Mouse (Mus musculus): ENCODE measurements around the gene Tmub2.

The Tmub2 gene

DNA sequence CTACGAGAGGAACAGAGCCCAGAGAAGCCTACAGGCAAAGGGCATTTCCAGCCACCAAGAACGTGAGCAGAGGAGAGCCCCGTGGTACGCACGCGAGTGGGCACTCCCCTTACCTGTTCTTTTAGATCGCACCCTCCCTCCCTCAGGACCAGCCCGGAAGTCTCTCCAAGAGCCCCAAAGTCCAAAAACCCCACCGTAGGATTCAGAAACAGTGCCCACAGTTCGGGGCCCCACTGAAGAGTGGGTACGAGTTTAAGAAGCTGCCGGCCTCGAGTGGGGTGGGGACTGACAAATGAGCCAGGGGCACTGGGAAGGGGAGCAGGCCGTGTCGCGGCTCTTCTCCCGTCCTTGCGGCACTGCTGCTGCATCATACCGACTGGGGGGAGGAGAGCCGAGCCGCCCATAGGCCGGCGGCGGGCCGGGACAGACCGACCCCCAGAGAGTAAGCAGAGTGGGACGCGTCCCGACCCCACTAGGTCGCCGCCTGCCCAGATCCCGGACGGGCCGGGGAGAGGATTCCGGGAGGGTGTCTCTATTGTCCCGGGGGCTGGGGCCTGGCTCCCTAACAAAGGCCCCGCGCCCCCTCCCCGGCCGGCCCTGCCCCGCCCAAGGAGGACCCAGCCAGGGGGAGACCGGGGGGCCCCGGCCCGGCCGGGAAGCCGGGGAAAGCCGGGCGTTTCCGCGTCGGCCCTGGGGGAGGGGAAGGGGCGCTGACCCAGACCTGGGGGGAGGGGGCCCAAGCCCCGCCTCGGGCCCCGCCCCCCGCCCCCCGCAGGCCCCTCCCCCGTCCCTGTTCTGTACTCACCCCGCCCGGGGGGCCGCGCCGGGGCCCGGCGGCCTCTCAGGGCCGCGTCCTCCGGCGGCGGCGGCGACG, 11.1 kb downstream of the Tmub2 start:
- in situ Hi-C loops (cut with MboI; ENCODE audit: low pct_unique_long_range_greater_than_20kb in 1 of 2, low sequenced_read_pairs in 2 of 2, unreplicated experiment in 1 of 2): loop anchor here (5.0 to 10.0 kb wide), 2 partner anchors 136 to 139 kb away; partner anchors contain the start of gene Grn (in 2 of the 2)

DNA sequence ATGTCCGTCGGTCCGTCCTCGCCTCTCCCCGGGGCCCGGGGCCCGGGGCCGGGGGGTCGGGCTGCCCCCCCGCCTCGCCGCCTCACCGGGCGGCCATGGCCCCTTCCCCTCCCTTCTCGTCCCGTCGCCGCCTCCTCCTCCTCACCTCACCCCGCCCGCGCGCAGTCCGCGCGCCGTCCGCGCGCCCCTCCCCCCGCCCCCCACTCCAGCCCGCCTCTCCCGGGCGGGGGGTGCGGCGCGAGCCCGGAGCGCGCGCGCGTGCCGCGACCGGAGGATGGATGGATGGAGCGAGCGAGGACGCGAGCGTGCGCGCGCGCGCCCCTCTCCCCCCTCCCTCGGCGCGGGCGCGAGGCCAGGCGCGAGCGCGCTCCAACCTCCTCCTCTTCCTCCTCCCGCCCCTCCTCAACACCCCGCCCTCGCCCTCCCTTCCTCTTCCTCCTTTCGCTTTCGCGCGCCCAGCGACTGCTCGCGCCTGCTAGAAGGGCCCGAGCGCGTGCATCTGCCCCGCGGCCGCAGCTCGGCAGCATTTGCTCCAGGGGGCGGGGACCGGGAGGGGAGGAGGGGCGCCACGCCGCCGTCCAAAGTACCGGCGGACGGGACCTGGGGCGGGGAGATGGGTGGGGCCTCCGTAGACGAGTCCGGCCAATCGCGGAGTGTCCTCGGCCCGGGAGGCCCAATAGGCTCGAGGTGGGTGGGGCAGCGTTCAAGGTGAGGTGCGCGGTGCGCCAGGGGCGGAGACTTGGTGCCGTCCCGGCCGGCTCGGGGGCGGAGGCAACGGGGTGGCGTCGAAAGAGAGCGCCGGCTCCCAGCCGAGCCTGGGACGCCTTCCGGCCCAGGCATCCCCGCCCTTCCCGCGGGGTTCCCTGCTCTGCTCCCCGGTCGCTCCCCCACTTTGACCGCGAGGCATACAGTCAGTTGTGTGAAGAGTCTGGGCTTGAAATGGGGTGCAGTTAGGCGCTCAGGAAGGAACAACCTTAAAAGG, 12.1 kb downstream of the Tmub2 start, which contains the start of gene Atxn7l3:
TSS of gene Atxn7l3 (minus strand) at position 141 of the 982 bp plus-strand sequence.
- in situ Hi-C loops (cut with MboI; ENCODE audit: low pct_unique_long_range_greater_than_20kb in 1 of 2, low sequenced_read_pairs in 2 of 2, unreplicated experiment in 1 of 2): loop anchor here (5.0 to 10.0 kb wide), 2 partner anchors 136 to 138 kb away; partner anchors contain the start of gene Grn (in 2 of the 2)

DNA sequence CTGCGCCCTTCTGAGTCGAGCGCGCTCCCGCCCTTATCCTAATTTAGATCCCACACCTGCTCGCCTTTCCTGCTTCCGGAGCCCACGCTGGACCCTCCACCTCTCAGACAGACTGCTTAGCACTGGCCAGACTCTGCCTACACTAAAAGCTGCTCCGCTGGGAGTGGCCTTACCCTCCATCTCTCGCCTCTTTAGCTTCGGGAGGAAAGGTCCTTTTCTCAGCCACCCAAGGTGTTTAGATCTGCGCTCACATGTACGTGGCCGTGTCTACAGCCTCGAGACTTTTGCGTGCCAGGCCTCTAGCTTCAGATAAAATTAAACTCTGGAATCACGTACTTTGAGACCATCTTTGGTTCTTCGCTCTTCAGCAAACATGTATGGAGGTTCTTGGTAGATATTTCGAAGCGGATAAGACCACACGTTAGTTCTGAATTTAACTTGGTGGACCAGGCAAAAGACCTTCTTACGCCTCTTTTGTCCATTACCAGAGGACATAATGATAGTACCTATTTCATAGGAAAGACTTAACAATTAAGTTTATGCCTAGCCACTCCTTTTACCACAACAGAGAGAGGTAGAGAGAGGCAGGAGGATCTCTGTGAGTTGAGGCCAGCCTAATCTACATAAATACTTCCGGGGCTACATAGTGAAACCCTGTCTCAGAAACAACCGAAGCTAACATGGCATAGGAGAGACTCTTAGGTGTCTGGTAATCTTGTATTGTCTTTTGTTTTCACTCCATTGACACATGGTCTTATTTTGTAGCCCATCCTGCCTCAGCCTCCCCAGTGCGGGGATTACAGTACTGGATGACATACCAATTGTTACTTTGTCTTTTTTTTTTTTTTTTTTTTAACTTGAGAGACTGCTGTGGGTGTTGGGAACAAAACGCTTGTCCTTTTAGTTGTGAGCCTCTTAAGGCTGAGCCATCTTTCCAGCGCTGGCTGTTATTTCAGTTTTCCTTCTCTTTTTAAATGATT, 13.1 kb downstream of the Tmub2 start:
- in situ Hi-C loops (cut with MboI; ENCODE audit: low pct_unique_long_range_greater_than_20kb in 1 of 2, low sequenced_read_pairs in 2 of 2, unreplicated experiment in 1 of 2): loop anchor here (5.0 to 10.0 kb wide), 2 partner anchors 134 to 137 kb away; partner anchors contain the start of gene Grn (in 2 of the 2)

DNA sequence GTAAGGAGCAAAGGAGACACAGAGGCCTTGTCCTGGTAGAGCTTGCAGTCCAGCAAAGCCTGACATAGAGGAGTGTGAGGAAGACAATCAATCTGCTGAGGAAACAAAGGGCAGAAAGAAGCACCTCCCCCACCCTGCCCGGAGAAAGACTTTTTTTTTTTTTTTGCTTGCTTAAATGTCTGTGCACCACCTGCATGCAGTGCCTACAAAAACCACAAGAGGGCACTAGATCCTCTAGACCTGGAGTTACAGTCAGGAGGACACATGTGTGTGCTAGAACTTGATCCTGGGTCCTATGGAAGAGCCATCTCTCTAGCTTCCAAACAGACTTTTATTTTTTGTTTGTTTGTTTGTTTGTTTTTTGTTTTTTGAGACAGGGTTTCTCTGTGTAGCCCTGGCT, 15.1 kb downstream of the Tmub2 start:
- in situ Hi-C loops (cut with MboI; ENCODE audit: low pct_unique_long_range_greater_than_20kb in 1 of 2, low sequenced_read_pairs in 2 of 2, unreplicated experiment in 1 of 2): loop anchor here (5.0 to 10.0 kb wide), 3 partner anchors 112 to 135 kb away; partner anchors contain the start of gene Grn (in 2 of the 2)

DNA sequence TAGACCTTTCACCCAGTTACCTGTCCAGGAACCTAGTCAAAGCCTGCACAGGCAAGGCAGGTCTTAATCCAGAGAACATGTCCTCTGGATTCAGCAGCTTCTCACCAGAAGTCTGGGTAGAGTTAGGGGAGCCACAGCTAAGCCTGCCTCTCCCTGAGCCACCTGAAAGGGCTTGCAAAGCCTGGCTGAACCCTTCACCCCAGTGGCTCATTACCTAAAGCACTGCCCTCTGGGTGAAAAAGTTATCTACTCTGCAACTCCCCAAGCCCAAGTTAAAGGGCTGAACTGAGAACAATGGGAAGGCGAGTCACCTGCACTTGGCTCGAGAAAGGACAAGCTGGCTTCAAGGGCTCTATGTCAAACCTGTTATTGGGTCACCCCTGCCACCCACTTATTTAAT, 19.4 kb downstream of the Tmub2 start:
- in situ Hi-C loops (cut with MboI; ENCODE audit: low pct_unique_long_range_greater_than_20kb in 1 of 2, low sequenced_read_pairs in 2 of 2, unreplicated experiment in 1 of 2): loop anchor here in 1 of 2 experiments (5.0 kb wide), 1 partner anchor 108 kb away; no protein-coding TSS in a partner anchor

DNA sequence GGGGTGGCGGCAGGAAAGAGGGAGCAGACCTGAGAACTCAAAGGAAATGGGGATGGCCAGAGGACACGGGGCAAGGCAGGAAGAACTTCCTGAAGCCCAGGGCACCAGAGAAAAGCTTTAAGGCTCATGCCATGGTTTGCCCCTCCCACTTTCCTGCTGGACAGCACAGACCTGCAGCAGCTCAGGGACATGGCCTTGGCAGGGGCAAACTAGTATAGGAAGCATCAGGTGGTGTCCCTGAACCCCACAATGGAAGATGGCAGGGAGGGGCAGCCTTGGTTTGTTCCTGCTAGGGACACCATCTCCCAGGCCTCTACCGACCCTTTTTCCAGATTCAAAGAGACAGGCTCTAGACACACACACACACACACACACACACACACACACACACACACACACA, 20.6 kb downstream of the Tmub2 start:
- in situ Hi-C loops (cut with MboI; ENCODE audit: low pct_unique_long_range_greater_than_20kb in 1 of 2, low sequenced_read_pairs in 2 of 2, unreplicated experiment in 1 of 2): no loop called here

DNA sequence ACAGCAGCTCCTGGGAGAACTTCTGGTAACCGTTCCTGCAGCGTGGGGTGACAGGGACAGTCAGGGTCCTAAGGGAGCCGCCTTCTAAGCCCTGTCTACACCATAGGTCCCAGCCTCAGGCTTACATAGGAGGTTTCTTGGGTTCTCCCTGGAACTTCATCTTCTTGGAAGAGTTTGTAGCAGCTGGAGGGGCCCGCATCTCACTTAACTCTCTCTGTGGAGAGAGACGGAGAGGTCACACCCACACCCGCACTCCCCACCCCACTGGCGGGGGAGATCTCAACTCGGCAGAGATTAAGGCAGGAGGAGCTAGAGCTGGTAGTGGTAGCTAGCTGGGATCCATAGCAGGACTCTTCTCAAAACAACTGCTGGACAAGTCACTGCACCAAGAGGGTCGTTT, 23.4 kb downstream of the Tmub2 start:
- in situ Hi-C loops (cut with MboI; ENCODE audit: low pct_unique_long_range_greater_than_20kb in 1 of 2, low sequenced_read_pairs in 2 of 2, unreplicated experiment in 1 of 2): no loop called here

DNA sequence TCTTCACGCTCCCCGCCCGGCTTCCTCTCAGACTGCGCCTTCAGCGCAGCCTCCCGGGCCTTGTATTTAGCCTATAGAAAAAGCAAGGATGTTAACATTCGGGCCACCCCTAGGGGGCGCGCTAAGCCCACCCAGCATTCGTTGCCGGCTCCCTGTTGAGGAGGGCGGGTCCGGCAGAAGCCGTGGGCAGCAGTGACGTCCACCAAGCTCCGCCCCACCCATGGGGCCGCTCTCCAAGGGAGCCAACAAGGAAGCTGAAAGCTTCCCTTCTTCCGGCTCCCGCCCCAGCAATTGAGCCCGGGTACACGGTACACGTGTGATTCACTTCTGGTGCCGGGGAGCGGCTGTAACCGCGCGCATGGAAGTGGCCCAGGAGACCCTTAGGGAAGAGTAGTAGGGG, 24.2 kb downstream of the Tmub2 start:
- in situ Hi-C loops (cut with MboI; ENCODE audit: low pct_unique_long_range_greater_than_20kb in 1 of 2, low sequenced_read_pairs in 2 of 2, unreplicated experiment in 1 of 2): no loop called here

DNA sequence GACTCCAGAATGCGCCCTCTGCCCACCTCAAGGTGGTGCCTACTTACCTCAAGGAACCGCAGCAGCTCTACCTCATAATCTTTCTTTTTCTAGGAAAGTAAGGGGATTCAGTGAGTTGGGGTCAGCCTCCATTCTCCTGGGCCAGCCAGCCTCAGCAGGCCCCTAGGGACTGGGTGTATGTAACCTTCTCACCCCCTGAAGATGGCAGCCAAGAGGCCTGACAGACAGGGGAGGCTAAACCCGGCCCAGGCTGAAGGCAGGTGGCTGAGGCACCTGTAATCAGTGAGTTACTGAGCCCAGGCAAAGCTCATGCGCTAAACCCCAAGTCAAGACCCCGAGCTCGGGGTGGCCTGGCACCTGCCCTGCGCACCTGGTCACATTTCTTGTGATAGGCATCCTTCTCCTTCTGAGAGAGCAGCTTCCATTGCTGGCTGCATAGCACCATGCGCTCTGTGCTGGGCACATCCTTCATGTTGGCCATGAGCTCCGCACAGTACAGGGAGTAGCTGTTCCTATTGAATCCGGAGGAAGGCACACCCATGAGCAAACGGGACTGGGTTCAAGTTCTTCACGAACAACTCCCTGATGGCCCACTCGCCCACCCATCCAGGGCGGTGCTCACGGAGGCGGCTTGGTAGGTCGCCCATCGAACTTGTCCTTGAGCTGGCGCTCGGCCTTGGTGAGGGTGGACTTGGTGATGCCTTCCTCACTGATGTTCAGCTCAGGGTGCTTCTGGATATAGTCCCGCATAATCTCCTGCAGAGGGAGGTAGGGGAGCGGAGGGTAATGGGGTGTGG, 25.3 kb downstream of the Tmub2 start:
- in situ Hi-C loops (cut with MboI; ENCODE audit: low pct_unique_long_range_greater_than_20kb in 1 of 2, low sequenced_read_pairs in 2 of 2, unreplicated experiment in 1 of 2): no loop called here

DNA sequence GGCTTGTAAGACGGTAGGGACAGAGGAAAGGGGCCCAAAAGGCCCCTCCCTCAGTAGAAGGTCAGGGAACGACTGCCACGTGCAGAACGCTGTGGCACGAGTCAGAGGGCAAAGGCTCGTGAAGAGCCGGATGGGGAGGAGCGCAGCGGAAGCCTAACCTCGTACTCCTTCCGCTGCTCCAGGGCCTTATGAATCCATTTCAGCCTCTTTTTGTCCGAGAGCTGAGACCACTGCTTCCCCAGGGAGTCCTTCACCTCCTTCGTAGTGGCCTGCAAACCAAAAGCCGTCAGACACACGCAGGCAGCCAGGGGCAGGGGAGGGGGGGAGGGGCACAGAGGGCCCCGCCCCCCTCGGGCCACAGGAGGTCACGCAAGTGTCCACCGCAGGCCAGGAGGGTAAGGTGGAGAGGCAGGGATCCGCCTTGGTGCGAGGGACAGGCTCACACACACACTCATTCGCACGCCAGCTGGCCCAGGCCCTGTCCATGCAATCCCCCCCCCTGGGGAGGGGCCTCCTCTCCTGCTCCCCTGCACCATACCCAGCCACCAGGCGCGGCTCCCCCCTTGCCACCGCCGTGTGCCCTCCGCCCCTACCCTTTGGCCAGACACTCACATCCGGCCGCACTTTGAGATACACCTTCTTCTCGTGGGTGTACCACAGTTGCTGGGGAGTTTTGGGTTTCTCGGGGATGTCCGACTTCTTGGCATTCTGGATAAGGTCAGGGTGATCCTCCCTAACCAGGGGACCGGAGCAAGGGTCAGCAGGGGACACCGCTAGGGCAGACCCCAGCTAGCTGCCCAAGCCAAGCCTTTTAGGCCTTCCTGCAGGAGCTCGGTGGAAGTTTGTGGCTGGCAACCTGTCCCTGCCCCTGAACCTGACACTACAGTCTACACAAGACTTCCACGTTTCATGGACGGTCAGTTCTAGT, 26.3 kb downstream of the Tmub2 start:
- in situ Hi-C loops (cut with MboI; ENCODE audit: low pct_unique_long_range_greater_than_20kb in 1 of 2, low sequenced_read_pairs in 2 of 2, unreplicated experiment in 1 of 2): no loop called here

DNA sequence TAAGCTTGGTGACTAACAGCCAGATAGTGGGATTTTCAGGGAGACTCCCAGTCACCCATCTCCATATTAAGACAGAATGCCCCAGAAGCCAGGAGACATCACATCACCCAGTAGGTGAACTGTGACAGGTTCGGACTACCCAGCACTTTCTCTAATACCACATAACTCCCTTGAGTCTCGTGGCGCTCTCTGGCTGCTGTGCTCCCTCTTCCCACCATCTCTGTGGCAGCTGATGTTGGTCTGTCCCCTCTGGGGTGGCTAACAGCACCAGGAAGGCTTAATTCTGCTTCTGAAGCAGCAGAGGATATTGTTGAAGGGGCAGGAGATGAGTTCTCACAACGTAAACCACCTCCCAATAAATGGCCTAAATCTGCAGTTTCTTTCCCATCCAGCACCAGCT, 27.2 kb downstream of the Tmub2 start:
- in situ Hi-C loops (cut with MboI; ENCODE audit: low pct_unique_long_range_greater_than_20kb in 1 of 2, low sequenced_read_pairs in 2 of 2, unreplicated experiment in 1 of 2): no loop called here

DNA sequence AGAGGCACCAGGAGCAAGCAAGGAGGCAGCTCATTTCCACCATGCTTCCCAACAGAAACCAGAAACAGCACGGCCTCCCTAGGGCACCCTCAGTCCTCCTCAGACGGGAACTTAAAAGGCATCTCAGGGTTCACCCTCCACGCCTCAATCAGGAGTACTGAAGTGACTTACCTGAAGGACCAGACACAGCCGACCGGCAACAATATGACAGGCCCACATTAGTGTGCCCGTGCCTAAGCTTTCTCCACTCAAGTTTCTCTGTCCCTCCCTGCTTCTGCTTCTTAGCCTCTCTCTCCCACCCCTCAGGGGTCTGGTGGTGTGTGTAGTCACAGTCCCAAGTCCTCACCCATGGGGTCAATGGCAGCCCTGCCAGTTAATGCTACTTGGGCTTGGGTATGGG, 27.9 kb downstream of the Tmub2 start:
- in situ Hi-C loops (cut with MboI; ENCODE audit: low pct_unique_long_range_greater_than_20kb in 1 of 2, low sequenced_read_pairs in 2 of 2, unreplicated experiment in 1 of 2): no loop called here

DNA sequence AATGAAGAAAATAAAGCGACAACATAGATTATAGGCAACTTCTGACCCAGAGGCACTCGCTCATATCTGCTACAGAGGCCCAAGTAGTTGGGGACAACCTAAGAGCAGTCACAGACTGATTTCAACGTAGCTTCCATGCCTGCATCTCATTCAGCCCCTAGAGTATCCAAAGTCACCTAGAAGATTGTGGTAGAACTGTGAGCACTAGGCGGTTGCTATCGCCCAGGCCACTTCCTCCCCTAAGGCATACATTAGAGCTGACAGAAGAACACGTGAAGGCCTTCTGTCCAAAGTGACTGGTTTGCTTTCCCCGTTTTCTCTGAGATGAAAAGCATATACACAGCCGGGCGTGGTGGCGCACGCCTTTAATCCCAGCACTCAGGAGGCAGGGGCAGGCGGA, 29.6 kb downstream of the Tmub2 start:
- in situ Hi-C loops (cut with MboI; ENCODE audit: low pct_unique_long_range_greater_than_20kb in 1 of 2, low sequenced_read_pairs in 2 of 2, unreplicated experiment in 1 of 2): no loop called here

DNA sequence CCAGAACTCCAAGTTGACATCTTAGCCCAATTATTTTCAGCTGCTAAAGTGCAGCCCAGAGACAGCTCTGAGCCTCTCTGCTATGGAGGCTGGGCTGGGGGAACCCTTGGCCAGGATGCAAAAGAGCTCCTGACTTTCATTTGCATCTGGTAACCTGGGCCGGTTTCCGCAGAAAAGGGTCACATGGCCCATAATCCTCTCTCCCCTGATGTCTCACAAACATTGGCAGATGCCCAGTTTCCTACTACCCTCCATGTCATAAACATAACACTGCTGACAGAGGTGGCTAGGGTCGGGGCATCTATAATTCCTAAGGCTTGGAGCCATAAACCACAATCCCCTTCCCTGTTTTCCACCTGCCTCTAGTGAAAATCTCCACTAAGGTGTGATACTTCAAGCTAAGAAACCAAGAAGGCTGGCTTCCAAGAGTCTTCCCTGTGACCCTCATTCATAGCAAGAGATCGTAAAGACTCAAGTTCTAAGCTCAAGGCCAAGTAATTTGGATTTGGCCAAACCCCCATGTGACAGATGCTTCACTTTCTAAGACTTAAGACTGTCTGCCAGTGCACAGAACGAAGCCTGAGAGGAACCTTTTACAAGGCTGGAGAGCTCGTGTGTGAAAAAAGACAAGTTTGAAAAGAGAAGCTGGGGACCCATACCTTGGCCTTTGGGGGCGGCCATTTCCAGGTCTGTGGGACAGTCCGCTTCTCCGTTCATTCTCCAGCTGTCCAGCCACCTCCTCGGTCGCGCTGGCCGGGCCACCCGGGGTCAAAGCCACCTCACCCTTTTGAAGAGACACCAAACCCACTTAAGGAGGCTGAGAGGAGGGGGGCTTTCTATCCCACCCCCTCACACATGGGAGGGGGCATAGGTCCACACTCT, 31.2 kb downstream of the Tmub2 start:
- in situ Hi-C loops (cut with MboI; ENCODE audit: low pct_unique_long_range_greater_than_20kb in 1 of 2, low sequenced_read_pairs in 2 of 2, unreplicated experiment in 1 of 2): no loop called here

DNA sequence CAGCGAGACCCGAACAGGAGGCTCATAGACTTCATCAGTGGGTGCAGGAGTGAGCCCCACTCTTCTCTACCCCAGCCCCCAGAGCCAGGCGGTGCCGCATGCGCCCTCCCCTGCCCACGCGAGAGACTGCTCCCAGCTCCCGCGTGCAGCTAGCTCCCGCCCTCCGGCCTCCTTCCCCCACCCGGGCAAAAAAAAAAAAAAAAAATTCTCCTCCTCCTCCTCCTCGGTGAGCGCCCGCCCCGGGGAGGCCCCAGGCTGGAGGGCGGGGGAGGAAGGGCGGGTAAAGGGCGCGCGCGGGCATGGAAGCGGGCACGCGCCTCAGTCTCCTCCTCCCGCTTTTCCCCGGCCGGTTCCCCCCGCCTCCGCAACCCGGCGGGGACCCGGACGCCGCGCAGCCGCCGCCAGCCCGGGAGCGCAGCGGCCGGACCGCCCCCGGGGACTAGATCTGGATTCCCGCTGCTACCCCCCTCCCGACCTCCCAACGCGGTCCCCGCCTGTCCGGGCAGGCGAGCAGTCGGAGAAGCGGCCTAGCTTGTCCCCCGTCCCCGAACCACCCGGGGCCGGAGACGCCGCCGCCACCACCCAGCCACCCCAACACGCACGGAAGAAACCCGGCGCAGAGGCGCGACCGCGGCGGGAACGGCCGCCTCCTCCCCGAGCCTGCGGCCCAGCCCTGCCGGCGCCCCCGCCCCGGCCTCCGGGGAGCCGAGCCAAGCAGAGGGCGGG, 32.0 kb downstream of the Tmub2 start:
- in situ Hi-C loops (cut with MboI; ENCODE audit: low pct_unique_long_range_greater_than_20kb in 1 of 2, low sequenced_read_pairs in 2 of 2, unreplicated experiment in 1 of 2): no loop called here
